Mouse (Mus musculus) bone marrow macrophage, adult 2 months (primary cell): Measurements from ENCODE around the gene Cdh13.

Experiments
- CTCF ChIP-seq: IDR thresholded peaks from 2 replicates; pipeline ENCODE4 v1.5.1; 2012; ENCODE audit warnings: low read depth, mild to moderate bottlenecking, low read length, moderate library complexity
- POLR2A ChIP-seq: IDR thresholded peaks from 2 replicates; pipeline ENCODE4 v1.6.1; 2012; ENCODE audit warnings: mild to moderate bottlenecking, low read depth, low read length, borderline replicate concordance

DNA sequence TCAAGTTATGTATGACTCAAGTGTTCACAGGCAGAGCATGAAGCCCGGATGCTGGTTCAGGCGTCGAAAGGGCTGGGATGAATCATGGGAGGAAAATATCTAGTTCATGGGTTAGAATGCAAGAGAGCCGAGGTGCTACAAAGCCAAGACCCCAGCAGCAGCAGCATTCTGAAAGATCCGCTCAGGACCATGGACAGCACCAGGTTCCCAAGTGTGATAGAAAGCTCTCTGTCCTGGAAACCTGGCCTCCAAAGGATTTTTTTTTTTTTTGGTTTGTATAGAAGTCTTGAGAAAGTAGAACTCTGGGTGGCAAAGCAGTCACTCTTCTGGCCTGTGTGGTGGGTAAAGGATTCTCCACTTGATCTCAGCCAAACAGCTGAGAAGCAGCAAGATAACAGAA is 880.5 kb downstream of the Cdh13 start:
- TF ChIP-seq CTCF: no peak
- TF ChIP-seq POLR2A: no peak
